Mouse (Mus musculus) fat pad, adult 2 months (tissue): ENCODE results near the gene Elavl1.

Experiments used
- DNase-seq: peaks from one replicate; pipeline ENCODE4 v3.0.0-alpha.2; 2011; ENCODE audit warnings: low read depth, low spot score; ENCODE audit errors: extremely low read depth

Elavl1 gene

DNA sequence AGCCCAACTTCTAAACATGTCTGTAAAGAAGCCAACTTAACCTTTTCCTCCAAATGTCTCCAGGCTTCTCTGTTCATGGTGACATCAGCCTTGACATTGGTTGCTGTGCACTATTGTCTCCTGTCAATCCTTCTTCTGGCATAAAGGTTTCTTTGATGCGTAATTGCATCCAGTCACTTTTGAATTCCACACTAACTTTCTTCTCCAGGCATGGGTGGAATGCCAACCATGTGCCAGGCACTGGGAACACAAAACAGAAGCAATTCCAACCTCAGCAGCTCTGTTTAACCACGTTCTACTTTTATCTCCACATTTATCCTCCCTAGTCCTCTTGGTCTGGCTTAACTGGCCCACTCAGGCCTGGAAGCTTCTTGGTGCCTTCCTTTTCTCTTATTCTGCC is 4.2 kb downstream of the Elavl1 start:
- DNase-seq, result no peak

DNA sequence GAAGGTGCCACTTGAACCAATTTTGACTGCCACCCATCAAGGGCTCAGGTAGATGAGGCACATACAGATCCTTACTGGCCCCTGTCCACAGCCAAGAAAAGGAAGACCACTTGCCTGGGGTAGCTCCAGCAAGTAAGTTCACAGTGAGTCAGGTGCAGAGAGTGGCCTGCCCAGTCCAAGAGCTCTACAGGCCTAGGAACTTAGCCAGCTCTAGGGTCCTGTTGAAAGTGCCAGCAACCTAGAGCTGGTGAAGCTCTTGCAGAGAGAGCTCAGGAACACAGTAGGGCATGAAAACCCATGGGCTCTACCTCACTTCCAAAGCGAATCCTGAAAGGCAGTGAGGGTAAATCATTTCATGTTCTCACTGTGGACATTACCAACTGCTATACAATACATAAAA is 4.8 kb downstream of the Elavl1 start:
- no peak for DNase-seq

DNA sequence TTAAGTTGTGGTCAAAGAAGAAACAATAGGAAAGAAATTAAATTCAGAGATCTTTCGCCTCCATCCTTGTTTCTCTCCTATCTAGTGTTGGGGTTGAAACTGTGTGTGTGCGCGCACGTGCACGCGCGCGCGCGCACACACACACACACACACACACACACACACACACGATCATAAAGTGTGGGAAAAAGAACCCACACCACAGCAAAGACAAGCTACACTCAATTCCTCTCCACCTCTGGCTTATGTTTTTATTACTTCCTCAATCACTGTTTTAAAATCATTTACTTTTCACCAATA is 5.7 kb downstream of the Elavl1 start:
- no peak for DNase-seq

- no peak for DNase-seq
These were observed 6.2 kb downstream of the Elavl1 start for GRCm38 (mm10) chr8:4318796-4319572.

- DNase-seq, result no peak
These were observed 7.1 kb downstream of the Elavl1 start for GRCm38 (mm10) chr8:4318124-4318523.

- no peak for DNase-seq
These were observed 10.4 kb downstream of the Elavl1 start for GRCm38 (mm10) chr8:4314852-4315251.

GRCm38 (mm10) chr8:4313254-4314124 is 11.7 kb downstream of the Elavl1 start:
- no peak for DNase-seq

- DNase-seq, result no peak
These were observed 13.1 kb downstream of the Elavl1 start for GRCm38 (mm10) chr8:4312104-4312503.

GRCm38 (mm10) chr8:4305838-4306237 is 19.4 kb downstream of the Elavl1 start:
- no peak for DNase-seq

DNA sequence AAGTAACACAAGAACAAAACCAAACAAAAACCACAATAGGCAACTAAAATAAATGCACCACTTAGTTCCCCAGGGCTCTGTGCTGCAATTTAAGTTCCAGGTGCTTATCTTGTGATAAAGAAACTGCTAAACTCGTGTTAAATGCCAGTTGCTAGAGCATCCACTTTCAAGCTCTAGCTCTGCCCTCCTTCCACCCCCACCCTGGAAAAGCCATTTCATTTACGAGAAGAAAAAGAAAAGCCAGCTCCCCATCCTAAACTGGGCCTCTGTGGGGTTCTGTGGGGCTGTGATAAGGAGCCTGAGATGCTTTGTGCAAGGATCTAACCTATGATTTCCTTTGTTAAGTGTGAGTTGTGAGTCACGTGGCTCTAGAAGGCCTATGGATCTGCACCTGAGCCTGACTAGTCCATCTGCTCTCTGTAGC is 21.1 kb downstream of the Elavl1 start:
- DNase-seq, result no peak

DNA sequence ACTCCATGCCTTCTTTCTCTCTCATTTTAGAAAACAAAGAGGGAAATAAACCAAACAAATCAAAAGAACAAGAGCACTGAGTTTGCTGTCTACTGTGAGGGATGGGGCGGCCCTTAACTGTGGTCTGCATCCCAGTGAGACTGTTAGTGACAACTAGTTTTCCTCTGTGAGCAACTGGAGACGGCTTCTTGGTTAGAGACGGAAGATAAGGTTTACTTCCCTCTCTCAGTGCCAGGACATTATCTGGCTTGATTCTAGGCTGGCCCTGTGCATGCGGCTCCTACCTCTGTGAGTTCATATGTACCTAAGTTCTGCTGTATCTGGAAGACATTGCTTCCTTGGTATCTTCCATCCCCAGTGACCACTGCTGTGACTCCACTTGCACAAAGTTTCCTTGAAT is 27.4 kb downstream of the Elavl1 start:
- no peak for DNase-seq

DNA sequence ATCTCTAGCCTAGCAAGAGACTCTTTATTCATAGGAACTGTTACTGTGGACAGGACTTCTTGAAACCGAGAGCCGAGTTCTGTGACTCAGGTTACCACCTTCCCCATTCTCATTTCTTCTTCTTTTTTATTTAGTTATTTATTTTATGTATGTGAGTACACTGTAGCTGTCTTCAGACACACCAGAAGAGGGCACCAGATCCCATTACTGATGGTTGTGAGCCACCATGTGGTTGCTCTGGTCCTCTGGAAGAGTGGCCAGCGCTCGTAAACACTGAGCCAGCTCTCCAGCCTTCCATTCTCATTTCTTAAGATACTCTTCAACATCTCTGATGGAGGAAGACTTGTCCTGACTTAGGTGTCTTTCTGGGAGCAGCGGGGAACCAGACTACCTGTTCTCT is 32.5 kb downstream of the Elavl1 start:
- DNase-seq, result no peak

- no peak for DNase-seq
These were observed 49.1 kb downstream of the Elavl1 start for GRCm38 (mm10) chr8:4276111-4276465.

DNA sequence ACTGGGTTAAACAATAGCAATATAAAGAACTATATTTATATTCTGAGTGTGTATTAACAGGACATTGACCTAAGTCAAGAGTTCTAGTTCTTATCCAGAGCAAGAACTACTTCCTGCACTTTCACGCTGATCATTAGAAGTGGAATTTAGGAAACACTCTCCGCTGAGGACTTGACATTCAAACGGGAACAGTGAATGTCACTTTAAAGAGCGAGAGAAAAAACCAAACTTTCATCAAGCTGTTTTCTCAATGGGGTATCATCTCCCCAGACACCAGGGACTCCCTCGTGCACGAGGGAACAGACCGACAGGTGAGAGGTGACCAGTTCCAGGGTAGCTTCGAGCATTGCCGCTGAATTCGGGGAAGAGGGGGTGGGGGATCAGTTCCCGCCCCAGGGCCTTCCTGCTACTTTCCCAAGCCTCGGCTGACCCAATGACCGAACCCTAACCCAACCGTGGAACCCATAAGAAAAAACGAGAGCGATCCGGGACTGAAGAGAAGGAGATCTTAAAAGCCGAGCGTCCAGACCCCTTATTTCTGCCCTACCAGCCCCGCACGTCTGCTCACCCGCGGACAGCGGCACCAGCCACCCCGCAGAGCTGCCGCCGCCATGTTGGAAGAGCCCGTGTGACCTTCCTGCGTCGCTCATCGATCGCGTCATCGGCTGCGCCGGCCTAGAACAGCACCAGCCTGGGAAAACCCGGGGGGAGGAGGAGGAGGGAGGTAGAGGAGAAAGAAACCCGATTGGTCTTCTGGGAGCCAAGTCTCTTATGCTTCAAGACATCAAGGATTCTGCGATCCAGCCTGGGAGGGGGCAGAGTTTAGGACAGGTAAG is 49.7 kb downstream of the Elavl1 start, which contains the start of gene Timm44:
Timm44 (minus strand) TSS at position 639 of the 836 bp plus-strand sequence.
- peak; percentile 63 for DNase-seq

DNA sequence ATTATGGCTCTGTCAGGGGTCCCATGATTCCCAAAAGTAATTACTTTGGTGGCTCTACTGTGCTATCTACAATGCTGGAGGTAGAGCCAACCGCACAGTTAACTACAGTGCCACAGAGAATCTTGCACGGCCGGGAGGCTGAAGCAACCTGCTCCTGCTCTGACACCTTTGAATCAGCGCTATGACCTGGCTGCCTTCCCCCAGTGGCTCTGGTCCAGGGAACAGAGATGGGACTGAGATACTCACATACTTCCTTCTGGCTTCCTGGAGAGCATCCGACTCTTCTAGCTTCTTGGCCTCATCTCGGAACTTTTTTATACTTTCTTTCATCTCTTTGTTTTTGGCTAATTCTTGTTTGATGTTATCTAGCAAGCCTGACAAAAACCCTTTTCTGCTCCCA is 55.6 kb downstream of the Elavl1 start:
- DNase-seq, result no peak

DNA sequence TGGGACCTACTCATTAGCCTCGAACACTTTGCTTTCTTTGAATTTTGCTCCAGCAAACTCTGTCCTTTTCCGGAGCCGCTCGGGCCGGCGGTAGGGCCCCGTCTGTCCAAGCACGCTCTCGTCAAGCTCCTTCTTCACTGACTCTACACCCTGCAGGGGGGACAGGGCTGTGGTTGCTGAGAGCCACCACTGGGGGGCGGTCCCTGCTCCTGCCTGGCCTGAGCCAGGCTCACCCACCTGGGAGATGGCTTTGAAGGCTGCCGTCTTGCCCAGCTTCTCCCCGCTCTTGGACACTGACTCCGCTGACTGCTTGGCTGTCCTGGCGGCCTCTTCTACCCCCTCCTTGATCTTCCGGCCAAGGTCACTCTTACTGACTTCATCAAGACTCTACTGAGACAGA is 57.6 kb downstream of the Elavl1 start:
- DNase-seq, result no peak

DNA sequence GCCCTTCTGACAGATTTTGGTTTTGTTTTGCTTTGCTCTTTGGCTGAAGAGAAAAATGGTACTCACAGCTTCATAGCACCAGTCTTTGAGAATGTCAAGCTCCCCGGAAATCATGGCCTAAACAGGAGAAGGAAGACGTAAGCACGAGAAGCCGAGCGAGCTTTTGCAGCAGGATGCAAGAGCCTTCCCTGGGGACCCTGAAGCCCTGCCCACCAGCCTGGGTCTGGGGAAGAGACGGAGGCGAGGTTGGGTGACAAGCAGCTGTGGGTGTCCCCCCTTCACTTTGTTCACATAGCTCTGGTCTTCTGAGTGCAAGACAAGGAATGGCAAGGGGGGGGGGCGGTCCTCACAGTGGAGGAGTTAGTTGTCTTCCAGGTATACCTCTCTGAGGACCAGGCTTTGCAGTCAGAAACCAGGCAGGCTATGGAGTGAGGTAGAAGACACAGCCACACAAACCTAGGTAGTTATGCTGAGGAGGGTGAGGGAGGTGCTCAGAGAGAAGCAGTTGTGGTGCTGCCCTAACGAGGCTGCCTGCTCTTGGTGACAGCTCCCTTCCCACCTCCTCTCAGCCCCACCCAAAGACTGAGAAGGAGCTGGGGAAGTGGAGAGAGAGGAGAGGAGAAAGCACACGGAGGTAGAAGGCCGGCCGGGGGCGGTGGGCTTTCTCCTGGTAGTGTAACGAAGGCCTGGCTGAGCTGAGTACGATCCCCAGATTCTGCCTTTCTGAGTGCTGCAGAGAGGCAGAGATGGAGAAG is 59.9 kb downstream of the Elavl1 start:
- no peak for DNase-seq

GRCm38 (mm10) chr8:4263105-4263791 is 62.0 kb downstream of the Elavl1 start:
- no peak for DNase-seq

- DNase-seq, result no peak
These were observed 65.4 kb downstream of the Elavl1 start for GRCm38 (mm10) chr8:4259805-4260170.

- DNase-seq, result no peak
These were observed 65.9 kb downstream of the Elavl1 start, which contains the start of gene Ctxn1 for GRCm38 (mm10) chr8:4259125-4259804. Gene Ctxn1 (minus strand): TSS chr8:4259274.
